24 mouse cellular contexts compared by ENCODE assay signal in the genomic region with DNA sequence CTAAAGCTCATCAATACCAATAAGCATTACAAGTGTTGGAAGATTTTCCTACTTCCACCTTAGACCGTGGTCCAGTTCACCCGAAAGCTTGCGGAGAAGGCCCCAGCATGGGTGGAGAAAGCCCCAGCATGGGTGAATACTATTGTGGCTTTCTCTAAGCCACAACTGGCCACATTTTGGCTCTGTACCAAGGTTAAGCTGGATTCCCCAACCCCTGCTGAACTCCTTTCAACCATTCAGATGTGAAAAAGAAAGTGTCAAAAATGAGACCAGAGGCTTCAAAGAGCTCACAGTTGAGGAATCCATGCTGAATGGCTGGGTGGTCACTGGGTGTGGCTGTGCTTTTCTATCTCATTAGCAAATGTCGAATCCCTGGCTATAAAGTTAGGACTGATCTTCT. TPM values are rescaled to one million over a fixed set of nuclear protein-coding genes. Genes with fewer than 3 reads are reported as not detected.
A peak's percentile ranks its signal among the peaks of the same experiment; 100 is the strongest.
DNase-seq lines count a peak whose midpoint lies in the region; ATAC-seq and TF ChIP-seq lines count a peak whose summit lies in the region.
"Had no signal": no experiment of that assay in that cellular context is flagged by ENCODE, and none has a peak within 500 bp of the region (broad histone marks: within the 10 kb centered on the region; RNA-seq: fewer than 3 reads in every experiment).

No protein-coding gene starts in this region.

- in situ Hi-C loops in Patski (cut with MboI; ENCODE audit: low pct_unique_long_range_greater_than_20kb): no loop called here

- TF ChIP-seq CTCF in Patski (IDR thresholded peaks at IDR 0.05): no peak

- ATAC-seq in Patski: peak; percentile 90
- peak; percentile 71 to 72 for ATAC-seq in hematopoietic stem cell, adult 5-6 weeks (replicated peaks in 1 of 2; ENCODE audit: insufficient read depth in 1 of 2, low FRiP score in 2 of 2, low TSS enrichment in 1 of 2, low read depth in 1 of 2, poor library complexity in 2 of 2, severe bottlenecking in 2 of 2)
- ATAC-seq: forebrain, embryonic 13.5 days; intestine, embryonic 15.5 days had no signal

- DNase-seq in 3134 (ENCODE audit: extremely low read depth, insufficient read length, low spot score) (peak; percentile 27), 416B (ENCODE audit: low read depth) (peak; percentile 67), Patski (ENCODE audit: low read depth, low spot score) (peak; percentile 89)
- DNase-seq in adrenal gland, postnatal 4 days (ENCODE audit: low spot score in 2 of 2): no peak
- no peak for DNase-seq in adrenal gland, adult 18-20 months (ENCODE audit: low spot score in 2 of 2)
- DNase-seq: adrenal gland, adult 8-10 months; cerebellum, adult 11-12 months; cerebellum, adult 9-10 months; cerebellum, postnatal 36 days; gastrocnemius, postnatal 36 days; heart, adult 18-20 months; heart, postnatal 14 days; kidney, adult 2 months had no signal

- H3K27me3 ChIP-seq in Patski: peaks cover 12% of the 10 kb centered on the region
- H3K27me3 ChIP-seq: forebrain, embryonic 13.5 days; heart, embryonic 15.5 days; intestine, embryonic 15.5 days had no signal

- CTCF ChIA-PET in Patski (lab: Charles Lee): interaction anchor here (1.3 to 1.7 kb wide), 2 partner anchors 11 to 16 kb away, joined by 5 read pairs; no protein-coding TSS in a partner anchor

- POLR2A ChIA-PET in Patski (lab: Charles Lee): interaction anchor here (1.1 kb wide), 1 partner anchor 74 kb away, joined by 3 read pairs; no protein-coding TSS in a partner anchor

RNA-seq across cellular contexts. Expression of a gene that starts 2.9 kb away (rescaled TPM):
- not detected for polyA plus RNA-seq in Patski (2021)
- total RNA-seq in hematopoietic stem cell, adult 5-6 weeks (2017): not detected in 2 replicates
- total RNA-seq in adrenal gland, postnatal 4 days (2021): not detected
- not detected for total RNA-seq in adrenal gland, adult 18-20 months (2021)
- total RNA-seq: adrenal gland, adult 8-10 months; gastrocnemius, adult 8-10 months; gastrocnemius, postnatal 36 days; heart, adult 18-20 months; heart, postnatal 14 days had no signal
- polyA plus RNA-seq: C2C12; embryonic facial prominence, embryonic 10.5 days; embryonic facial prominence, embryonic 14.5 days; forebrain, embryonic 13.5 days; heart, embryonic 11.5 days; heart, embryonic 15.5 days; hindbrain, embryonic 10.5 days; hindbrain, embryonic 14.5 days; intestine, embryonic 15.5 days had no signal

RNA-seq across cellular contexts. Expression of a gene that starts 29.2 kb away (rescaled TPM):
- 28.4 TPM for polyA plus RNA-seq in Patski (2021)
- total RNA-seq in hematopoietic stem cell, adult 5-6 weeks (2017): 13.8 and 16.9 TPM in 2 replicates
- 10 to 100 TPM; 33.9 to 36.6 TPM for total RNA-seq in adrenal gland, postnatal 4 days (2021)
- 10 to 100 TPM; 48.8 to 54.2 TPM for total RNA-seq in adrenal gland, adult 18-20 months (2021)

RNA-seq across cellular contexts. Expression of a gene that starts 29.8 kb away (rescaled TPM):
- polyA plus RNA-seq in Patski (2021): not detected
- not detected in 2 replicates for total RNA-seq in hematopoietic stem cell, adult 5-6 weeks (2017)
- not detected for total RNA-seq in adrenal gland, postnatal 4 days (2021)
- total RNA-seq in adrenal gland, adult 18-20 months (2021): not detected
- total RNA-seq: adrenal gland, adult 8-10 months; gastrocnemius, adult 8-10 months; gastrocnemius, postnatal 36 days; heart, adult 18-20 months; heart, postnatal 14 days had no signal
- polyA plus RNA-seq: embryonic facial prominence, embryonic 14.5 days; forebrain, embryonic 13.5 days; heart, embryonic 11.5 days; heart, embryonic 15.5 days; kidney, adult 2 months had no signal

Comparison
In these comparisons a context has a peak if more than half of its experiments do, and no peak if none do; other contexts are left out.
1. DNase-seq: peak in 3134 (single experiment), 416B (single experiment) and Patski (single experiment); none in adrenal gland, postnatal 4 days (0 of 2) and adrenal gland, adult 18-20 months (0 of 2).